Mouse (Mus musculus) heart, adult 2 months (tissue): ENCODE measurements around the gene Rnf4. TPM values are rescaled to one million over a fixed set of nuclear protein-coding genes. Genes with fewer than 3 reads are reported as not detected.

Experiments used
- DNase-seq, 2 experiments: peaks; one replicate each; pipeline ENCODE4 v3.0.0; 2021
- H3K27ac ChIP-seq: fragments of 200-600 bp; 2 replicates; pipeline ENCODE4 v1.8.1; 2022
- H3K27me3 ChIP-seq: fragments of 200-500 bp; 2 replicates; pipeline ENCODE4 v1.6.1; 2012; ENCODE audit warnings: mild to moderate bottlenecking, low read length, inconsistent platforms, mixed read lengths; ENCODE audit not compliant: control insufficient read depth, insufficient read depth
- H3K36me3 ChIP-seq: fragments of 200-500 bp; 2 replicates; pipeline ENCODE4 v1.6.1; 2012; ENCODE audit warnings: low read length, inconsistent platforms; ENCODE audit not compliant: control insufficient read depth, insufficient read depth
- H3K4me1 ChIP-seq: fragments of 200-500 bp; 2 replicates; pipeline ENCODE4 v1.6.1; 2011; ENCODE audit warnings: low read length; ENCODE audit not compliant: control insufficient read depth, insufficient read depth
- H3K4me3 ChIP-seq: fragments of 200-600 bp; 2 replicates; pipeline ENCODE4 v1.8.1; 2022
- H3K79me2 ChIP-seq: fragments of 200-500 bp; replicated peaks from 2 replicates; pipeline ENCODE4 v1.6.1; 2012; ENCODE audit warnings: mild to moderate bottlenecking, inconsistent platforms, low read length, moderate library complexity, mixed read lengths; ENCODE audit not compliant: control insufficient read depth, insufficient read depth
- H3K9ac ChIP-seq: fragments of 200-500 bp; 2 replicates; pipeline ENCODE4 v1.6.1; 2012; ENCODE audit warnings: low read depth, mild to moderate bottlenecking, control low read depth, inconsistent platforms, low read length, mixed read lengths
- CTCF ChIP-seq: fragments of 200-600 bp; IDR thresholded peaks from 2 replicates; pipeline ENCODE4 v1.8.1; 2022; ENCODE audit warnings: antibody characterized with exemption, mild to moderate bottlenecking, moderate library complexity
- EP300 ChIP-seq: fragments of 200-500 bp; IDR thresholded peaks from 2 replicates; pipeline ENCODE4 v1.6.1; 2011; ENCODE audit warnings: low read depth, low read length, control low read depth; ENCODE audit not compliant: insufficient read depth
- POLR2A ChIP-seq: fragments of 200-500 bp; IDR thresholded peaks from 2 replicates; pipeline ENCODE4 v1.6.1; 2011; ENCODE audit warnings: mild to moderate bottlenecking, low read depth, low read length, control low read depth; ENCODE audit not compliant: insufficient read depth
- WGBS: fragments of 180-500 bp; shearing (Covaris S2); methylation state at CpG from one replicate; pipeline ENCODE4 v1.1.7; 2018; 5-methylcytosine and 5-hydroxymethylcytosine counted together
- intact Hi-C: fragments of 180-260 bp; cut with DNase I; formaldehyde crosslinking; loops from one replicate; pipeline ENCODE4 v1.15.1; 2025
- polyA plus RNA-seq: library from polyadenylated mRNA; depleted of rRNA; stranded (reverse); fragments of >200 nt; gene quantifications from 2 replicates; pipeline ENCODE4 v1.2.3, GENCODE M21; 2012
- total RNA-seq, 2 experiments: library from RNA; stranded (reverse); gene quantifications; 2 replicates each; pipeline ENCODE4 v1.2.3; 2021

Rnf4 gene
- total and polyA plus RNA-seq, 3 experiments, result 27.2 to 31.5 (median 30.9) TPM

DNA sequence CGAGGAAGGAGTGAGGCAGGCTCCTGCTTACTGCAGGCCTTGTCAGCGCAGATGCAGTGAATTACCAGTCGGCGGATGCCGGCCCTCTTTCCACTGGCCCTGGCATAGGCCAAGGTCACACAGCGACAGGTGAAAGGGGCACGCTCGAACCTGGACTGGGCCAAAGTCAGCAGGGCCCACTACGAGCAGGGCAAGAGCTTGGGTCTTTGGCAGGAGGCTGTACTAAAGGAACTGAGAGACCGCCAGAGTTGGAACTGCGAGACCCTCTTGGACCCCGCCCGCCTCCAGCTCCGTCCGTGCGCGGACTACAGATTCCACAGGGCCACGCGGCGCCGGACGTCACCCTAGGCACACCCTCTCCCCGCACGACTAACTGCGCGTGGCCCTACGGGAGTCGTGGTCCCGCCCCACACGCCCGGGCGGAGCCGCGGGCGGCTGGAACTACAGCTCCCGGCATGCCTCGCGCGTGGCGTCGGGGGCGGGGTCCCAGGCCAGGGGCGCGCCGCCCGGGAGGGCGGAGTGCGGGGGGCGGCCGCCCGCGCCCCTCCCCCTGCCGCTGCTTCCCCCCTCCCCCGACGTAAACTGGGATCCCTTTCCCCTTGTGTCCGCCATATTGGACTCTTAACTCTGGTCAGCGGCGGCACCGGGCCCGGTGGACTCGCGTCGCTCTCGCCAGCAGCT is 33.4 kb downstream of the Rnf4 start, which contains the start of gene Fam193a:
Gene Fam193a, plus strand, starts transcription at position 593 of the 681 bp plus-strand sequence.
- Histone ChIP-seq H3K9ac (peak within 1 kb of the TSS; percentile 83), H3K4me3 (peak within 1 kb of the TSS; percentile 89), H3K36me3 (peaks cover 17% of the 10 kb centered on the region), H3K27ac (peak within 1 kb of the TSS; percentile 87), H3K27me3 (no peaks in the 10 kb centered on the region), H3K79me2 (peaks cover 10% of the 10 kb centered on the region; the same call in 1 of the 2 replicates), H3K4me1 (peaks cover 6% of the 10 kb centered on the region)
- peak; percentile 98 to 99 for DNase-seq
- under 1% methylated on average over 64 of the region's 64 CpGs for WGBS
- peak; percentile 71; the same call in 1 of the 2 replicates for TF ChIP-seq EP300
- peak; percentile 83 for TF ChIP-seq POLR2A
- TF ChIP-seq CTCF, result no peak
- intact Hi-C loops, result loop anchor here (1.0 to 10.0 kb wide), 6 partner anchors 33 to 715 kb away; partner anchors contain the start of genes Grk4, Haus3, Mfsd10 and Nop14

DNA sequence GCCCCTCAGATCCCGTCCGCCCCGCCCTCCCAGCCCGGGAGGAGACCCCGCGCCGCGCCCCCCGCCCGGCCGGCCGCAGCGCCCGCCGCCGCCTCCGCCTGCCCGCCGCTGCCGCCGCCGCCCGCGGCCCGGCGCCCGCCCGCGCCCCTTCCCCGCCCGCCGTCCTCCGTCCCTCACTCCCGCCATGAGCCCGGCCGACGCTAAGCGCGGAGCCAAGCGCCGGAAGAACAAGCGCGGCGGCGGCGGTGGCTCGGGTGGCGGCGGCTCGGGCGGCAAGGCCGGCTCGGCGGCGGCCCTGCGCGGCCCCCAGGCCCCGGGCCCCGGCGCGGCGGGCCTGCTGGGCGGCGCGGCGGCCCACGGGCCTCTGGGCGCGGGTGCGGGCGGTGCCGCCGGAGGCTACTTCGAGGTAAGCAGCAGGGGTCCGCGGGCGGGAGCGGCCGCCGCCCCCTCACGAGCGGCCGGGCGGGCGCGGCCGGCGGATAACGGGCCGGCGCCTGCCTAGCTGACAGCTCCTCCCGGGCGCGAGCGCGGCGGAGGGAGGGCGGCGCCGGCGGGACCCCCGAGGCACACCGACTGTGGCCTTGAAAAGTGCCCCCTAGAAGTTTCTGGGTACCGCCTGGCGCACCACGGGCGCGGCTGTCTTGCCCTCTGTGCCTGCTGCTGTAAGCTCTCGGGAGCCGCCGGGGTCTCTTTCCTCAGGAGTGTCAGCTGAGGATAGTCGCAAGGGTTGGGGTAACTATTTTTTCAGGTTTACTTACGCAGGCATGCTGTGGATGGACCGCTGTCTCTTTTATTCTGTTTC is 34.1 kb downstream of the Rnf4 start:
- peaks cover 9% of the 10 kb centered on the region for H3K4me1 ChIP-seq
- intact Hi-C loops, result loop anchor here (5.0 to 10.0 kb wide), 2 partner anchors 142 to 265 kb away; partner anchors contain the start of genes Mfsd10 and Tnip2
- H3K4me3 ChIP-seq, result peak overlapping the region; percentile 81
- H3K27me3 ChIP-seq, result no peaks in the 10 kb centered on the region
- peak overlapping the region; percentile 67 for H3K27ac ChIP-seq
- H3K9ac ChIP-seq, result peak overlapping the region; percentile 83
- H3K79me2 ChIP-seq, result peaks cover 13% of the 10 kb centered on the region
- 10% methylated on average over 98 of the region's 114 CpGs for WGBS
- TF ChIP-seq EP300 (no peak), POLR2A (no peak), CTCF (no peak)
- H3K36me3 ChIP-seq, result peaks cover 19% of the 10 kb centered on the region
- DNase-seq, result peak; percentile 53 to 62

DNA sequence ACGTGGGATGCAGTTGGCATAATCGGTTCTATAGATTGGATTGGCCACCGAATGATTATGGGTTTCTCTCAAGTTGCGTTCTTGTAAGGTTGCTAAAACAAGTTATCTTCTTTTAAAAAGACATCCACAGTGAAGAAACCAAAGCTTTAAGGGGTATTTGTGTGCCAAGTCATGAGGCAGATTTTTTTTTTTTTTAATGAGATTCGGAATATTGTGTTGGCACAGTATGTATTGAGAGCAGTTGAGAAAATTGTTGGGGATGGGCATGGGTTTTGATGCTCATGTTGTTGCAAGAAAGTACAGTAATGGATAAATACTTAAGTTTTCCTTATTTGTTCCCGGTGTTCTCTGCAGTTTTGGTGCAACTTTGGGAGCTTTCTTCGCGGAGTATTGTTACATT is 34.8 kb downstream of the Rnf4 start:
- Histone ChIP-seq H3K27me3 (no peaks in the 10 kb centered on the region), H3K9ac (peak overlapping the region; percentile 83), H3K36me3 (peaks cover 19% of the 10 kb centered on the region), H3K4me3 (peak overlapping the region; percentile 81), H3K27ac (peak overlapping the region; percentile 67), H3K4me1 (peaks cover 9% of the 10 kb centered on the region), H3K79me2 (peaks cover 13% of the 10 kb centered on the region)
- WGBS, result 10% methylated on average over 8 of the region's 8 CpGs
- DNase-seq, result no peak
- no peak for TF ChIP-seq EP300
- intact Hi-C loops, result loop anchor here (5.0 to 10.0 kb wide), 2 partner anchors 141 to 264 kb away; partner anchors contain the start of genes Mfsd10 and Tnip2

DNA sequence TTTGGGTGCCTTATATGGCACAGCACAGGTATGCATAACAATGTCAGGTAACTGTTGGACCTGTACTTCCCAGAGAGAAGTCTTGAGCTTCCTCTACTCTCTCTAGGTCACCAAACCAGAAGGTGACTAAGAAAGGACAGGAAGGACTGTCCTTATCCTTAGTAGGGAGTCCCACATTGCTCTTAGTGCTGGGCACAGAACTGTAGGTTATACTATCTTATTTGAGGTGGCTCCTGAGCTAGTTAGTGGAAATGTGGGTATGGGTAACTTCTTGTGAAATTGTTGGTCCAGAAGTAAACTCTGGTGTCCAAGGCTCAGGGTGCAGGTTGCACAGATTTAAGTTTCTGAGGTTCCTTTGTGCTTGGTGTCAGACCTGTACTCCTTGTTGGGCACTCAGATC is 36.1 kb downstream of the Rnf4 start:
- TF ChIP-seq EP300 (no peak), POLR2A (no peak), CTCF (no peak)
- H3K4me1 ChIP-seq, result peaks cover 10% of the 10 kb centered on the region
- peaks cover 17% of the 10 kb centered on the region for H3K79me2 ChIP-seq
- H3K27ac ChIP-seq, result no peak overlapping the region
- no peak for DNase-seq
- intact Hi-C loops, result loop anchor here (5.0 to 10.0 kb wide), 2 partner anchors 140 to 263 kb away; partner anchors contain the start of genes Mfsd10 and Tnip2
- no peak overlapping the region for H3K9ac ChIP-seq
- H3K4me3 ChIP-seq, result no peak overlapping the region
- peaks cover 21% of the 10 kb centered on the region for H3K36me3 ChIP-seq
- no peaks in the 10 kb centered on the region for H3K27me3 ChIP-seq

DNA sequence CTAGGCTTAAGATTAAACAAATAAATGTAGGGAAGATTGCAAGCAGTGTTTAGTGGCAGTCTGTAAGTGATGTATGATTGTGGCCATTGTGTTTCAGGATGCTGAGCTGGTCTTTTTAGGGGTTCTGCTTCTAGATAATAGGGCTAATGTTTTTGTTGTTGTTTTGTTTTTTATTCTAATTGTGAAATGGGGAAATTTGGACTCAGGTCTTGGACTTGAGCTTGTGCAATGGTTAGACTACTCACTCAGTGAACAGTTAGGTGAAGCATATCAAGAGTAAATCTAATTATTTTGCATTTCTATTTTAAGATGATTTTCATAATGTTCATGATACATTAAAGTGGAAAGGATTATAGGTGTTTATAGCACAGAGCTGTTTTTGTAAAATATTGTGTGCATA is 36.5 kb downstream of the Rnf4 start:
- H3K27me3 ChIP-seq, result no peaks in the 10 kb centered on the region
- intact Hi-C loops, result loop anchor here (5.0 to 10.0 kb wide), 2 partner anchors 140 to 262 kb away; partner anchors contain the start of genes Mfsd10 and Tnip2
- no peak overlapping the region for H3K4me3 ChIP-seq
- peaks cover 21% of the 10 kb centered on the region for H3K36me3 ChIP-seq
- H3K4me1 ChIP-seq, result peaks cover 10% of the 10 kb centered on the region
- TF ChIP-seq CTCF (no peak), POLR2A (no peak), EP300 (no peak)
- DNase-seq, result no peak
- H3K9ac ChIP-seq, result no peak overlapping the region
- H3K79me2 ChIP-seq, result peaks cover 18% of the 10 kb centered on the region
- no peak overlapping the region for H3K27ac ChIP-seq
